Mouse (Mus musculus) ES-E14 (cell line): Measurements from ENCODE around the gene Ube2l6. TPM values are rescaled to one million over a fixed set of nuclear protein-coding genes. Genes with fewer than 3 reads are reported as not detected.
A peak's percentile ranks its signal among the peaks of the same experiment; 100 is the strongest.

Experiments used
- DNase-seq: peaks from one replicate; pipeline ENCODE4 v3.0.0-alpha.2; 2013; ENCODE audit warnings: low read depth, low spot score
- H3K27ac ChIP-seq: 2 replicates; pipeline ENCODE4 v1.5.1; 2012; ENCODE audit warnings: low read depth, mild to moderate bottlenecking, low read length, moderate library complexity, mixed read lengths; ENCODE audit not compliant: poor library complexity, insufficient read depth, severe bottlenecking
- H3K36me3 ChIP-seq: 2 replicates; pipeline ENCODE4 v1.6.1; 2012; ENCODE audit warnings: mild to moderate bottlenecking, low read length, moderate library complexity, mixed read lengths; ENCODE audit not compliant: control insufficient read depth, poor library complexity, insufficient read depth, severe bottlenecking
- H3K4me1 ChIP-seq, 2 experiments: fragments of 150-350 bp in 1 of 2; sonication (generic) in 1 of 2; 2 replicates each; pipeline ENCODE4 v1.6.1; 2012; ENCODE audit warnings: low read length in 2 of 2, mild to moderate bottlenecking in 1 of 2, mixed read lengths in 1 of 2; ENCODE audit not compliant: control insufficient read depth in 2 of 2, insufficient read depth in 2 of 2, poor library complexity in 1 of 2
- H3K4me3 ChIP-seq, 2 experiments: fragments of 150-350 bp in 1 of 2; sonication (generic) in 1 of 2; 2 replicates each; pipeline ENCODE4 v1.5.1; 2012; ENCODE audit warnings: low read length in 2 of 2, low read depth in 1 of 2, mild to moderate bottlenecking in 1 of 2, mixed read lengths in 1 of 2; ENCODE audit not compliant: insufficient read depth in 1 of 2, poor library complexity in 1 of 2, severe bottlenecking in 1 of 2
- H3K9ac ChIP-seq: 2 replicates; pipeline ENCODE4 v1.6.1; 2012; ENCODE audit warnings: low read depth, mild to moderate bottlenecking, low read length, mixed read lengths; ENCODE audit not compliant: poor library complexity, insufficient read depth, severe bottlenecking
- H3K9me3 ChIP-seq: fragments of 150-350 bp; sonication (generic); 2 replicates; pipeline ENCODE4 v1.6.1; 2012; ENCODE audit warnings: low read depth, mild to moderate bottlenecking, low read length; ENCODE audit not compliant: control insufficient read depth, insufficient read depth
- CHD2 ChIP-seq: IDR thresholded peaks from 2 replicates; pipeline ENCODE4 v1.6.1; 2014; ENCODE audit warnings: mild to moderate bottlenecking, low read depth, low read length, inconsistent platforms
- HCFC1 ChIP-seq: IDR thresholded peaks from 2 replicates; pipeline ENCODE4 v1.6.1; 2012; ENCODE audit warnings: low read length, inconsistent platforms, borderline replicate concordance; ENCODE audit not compliant: insufficient read depth
- MAFK ChIP-seq: IDR thresholded peaks from 2 replicates; pipeline ENCODE4 v1.6.1; 2014; ENCODE audit warnings: mild to moderate bottlenecking, low read depth, low read length, inconsistent platforms; ENCODE audit not compliant: insufficient read depth
- ZC3H11A ChIP-seq: IDR thresholded peaks from 2 replicates; pipeline ENCODE4 v1.6.1; 2012; ENCODE audit warnings: low read depth, mild to moderate bottlenecking, inconsistent platforms, low read length, borderline replicate concordance
- ZNF384 ChIP-seq: IDR thresholded peaks from 2 replicates; pipeline ENCODE4 v1.6.1; 2012; ENCODE audit warnings: low read depth, low read length, inconsistent platforms
- in situ Hi-C, 2 experiments: fragments of 600-800 bp; cut with MboI; formaldehyde crosslinking; loops; one replicate each; pipeline ENCODE4 v1.15.1; 2025; ENCODE audit warnings: low sequenced_read_pairs in 2 of 2, inconsistent platforms in 1 of 2; ENCODE audit not compliant: unreplicated experiment in 2 of 2
- total RNA-seq: library from RNA; depleted of rRNA; stranded (reverse); fragments of 300-350 nt; gene quantifications from 2 replicates; pipeline ENCODE4 v1.2.3, GENCODE M21; 2012

The Ube2l6 gene
- total RNA-seq, 1 experiment: 1.9 TPM

DNA sequence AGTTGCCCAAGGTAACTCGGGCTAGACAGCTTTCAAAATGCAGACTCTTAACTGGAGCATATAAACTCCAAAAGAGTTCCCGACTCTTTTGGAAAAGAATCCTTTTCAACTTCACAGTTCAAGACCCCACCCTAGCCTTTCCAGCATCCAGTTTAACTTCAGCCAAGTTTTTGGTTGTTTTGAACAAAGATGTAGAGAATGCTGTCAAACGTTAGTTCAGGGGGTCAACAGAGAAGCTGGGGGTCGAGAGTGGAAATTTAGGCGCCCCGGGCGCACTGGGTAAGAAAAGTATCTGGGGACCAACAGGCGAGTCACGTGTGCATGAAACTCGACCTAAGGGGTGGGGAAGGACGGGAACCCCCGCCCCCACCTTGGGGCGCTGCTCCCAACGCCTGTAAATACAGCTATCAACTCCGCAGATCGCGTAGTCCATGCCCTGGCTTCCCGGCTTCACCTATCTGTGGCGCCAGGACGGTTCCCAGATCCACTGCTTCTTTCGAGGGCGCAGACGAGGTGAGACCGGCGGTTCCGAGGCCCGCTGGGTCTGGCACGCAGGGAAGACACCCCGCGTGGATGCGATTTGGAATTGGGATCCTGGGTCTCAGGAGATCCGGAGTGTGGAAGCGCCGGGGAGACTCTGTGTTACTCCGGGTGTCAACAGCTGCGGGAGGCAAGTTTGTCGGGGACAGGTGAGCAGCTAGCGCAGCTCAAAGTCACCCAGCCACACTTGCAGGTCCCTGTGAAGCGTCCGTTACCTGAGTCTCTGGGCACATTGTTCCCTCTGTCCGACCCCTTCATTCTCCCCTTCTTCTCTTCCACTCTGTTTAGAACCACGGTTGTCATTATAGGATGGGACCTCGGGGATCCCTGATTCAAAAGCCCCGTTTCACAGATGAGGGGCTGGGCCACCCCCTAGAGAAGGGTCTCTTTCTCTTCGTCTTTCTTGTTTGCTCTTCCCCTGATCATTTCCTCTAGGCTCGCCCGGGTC lies 40.7 kb downstream of the Ube2l6 start:
- DNase-seq: no peak
- peaks cover 18 to 19% of the 10 kb centered on the region in 2 experiments; a peak in 3 of 4 replicates for H3K4me1 ChIP-seq
- H3K27ac ChIP-seq: no peak overlapping the region
- in situ Hi-C loops: no loop called here
- H3K9ac ChIP-seq: peak overlapping the region; percentile 81
- H3K36me3 ChIP-seq: no peaks in the 10 kb centered on the region
- peak overlapping the region; percentile 78 to 87 for H3K4me3 ChIP-seq
- no peak for TF ChIP-seq CHD2
- TF ChIP-seq MAFK: no peak
- no peak for TF ChIP-seq ZC3H11A
- no peak for TF ChIP-seq ZNF384
- no peak for TF ChIP-seq HCFC1
- no peaks in the 10 kb centered on the region for H3K9me3 ChIP-seq

DNA sequence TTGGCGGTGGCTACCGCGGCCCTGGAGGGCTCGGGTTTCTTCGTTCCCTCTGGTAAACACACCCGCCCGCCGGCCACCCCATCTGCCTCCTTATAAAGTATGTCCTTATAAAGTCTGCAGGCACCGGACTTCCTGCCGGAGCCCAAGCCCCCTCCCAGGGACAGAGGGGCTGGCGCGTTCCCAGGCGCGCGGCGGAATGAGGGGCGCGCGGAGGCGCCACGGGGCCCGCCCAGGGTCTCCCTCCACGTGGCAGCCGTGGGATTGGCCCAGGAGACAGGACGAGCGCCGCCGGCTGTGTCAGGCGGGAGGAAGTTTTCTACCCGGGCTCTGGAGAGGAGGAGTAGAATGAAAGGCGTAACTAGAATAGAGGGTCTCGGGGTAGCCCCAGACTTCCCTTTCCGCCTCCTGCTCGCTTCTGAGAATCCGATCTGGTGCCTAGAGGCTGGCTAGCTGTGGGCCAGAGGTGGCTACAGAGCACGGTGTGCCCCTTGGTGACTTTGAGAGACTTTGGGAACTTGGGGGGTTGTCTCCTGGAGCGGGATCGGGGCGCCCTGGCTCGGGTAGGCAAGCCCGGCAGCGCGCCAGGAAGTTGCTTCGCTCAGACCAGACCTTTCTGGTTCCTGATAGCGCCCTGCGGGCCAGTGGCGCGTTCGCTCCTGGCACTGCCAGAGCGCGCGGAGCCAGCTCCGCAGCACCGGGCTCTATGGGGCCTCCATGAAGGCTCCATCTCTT lies 41.6 kb downstream of the Ube2l6 start:
- no peak for DNase-seq
- H3K9me3 ChIP-seq: no peaks in the 10 kb centered on the region
- no peaks in the 10 kb centered on the region for H3K36me3 ChIP-seq
- TF ChIP-seq HCFC1 (no peak), MAFK (no peak), ZNF384 (no peak), CHD2 (no peak)
- in situ Hi-C loops: no loop called here
- H3K27ac ChIP-seq: no peak overlapping the region
- H3K4me1 ChIP-seq: peaks cover 18 to 19% of the 10 kb centered on the region in 2 experiments; a peak in 3 of 4 replicates
- H3K4me3 ChIP-seq: peak overlapping the region; percentile 78 to 87
- H3K9ac ChIP-seq: peak overlapping the region; percentile 81

DNA sequence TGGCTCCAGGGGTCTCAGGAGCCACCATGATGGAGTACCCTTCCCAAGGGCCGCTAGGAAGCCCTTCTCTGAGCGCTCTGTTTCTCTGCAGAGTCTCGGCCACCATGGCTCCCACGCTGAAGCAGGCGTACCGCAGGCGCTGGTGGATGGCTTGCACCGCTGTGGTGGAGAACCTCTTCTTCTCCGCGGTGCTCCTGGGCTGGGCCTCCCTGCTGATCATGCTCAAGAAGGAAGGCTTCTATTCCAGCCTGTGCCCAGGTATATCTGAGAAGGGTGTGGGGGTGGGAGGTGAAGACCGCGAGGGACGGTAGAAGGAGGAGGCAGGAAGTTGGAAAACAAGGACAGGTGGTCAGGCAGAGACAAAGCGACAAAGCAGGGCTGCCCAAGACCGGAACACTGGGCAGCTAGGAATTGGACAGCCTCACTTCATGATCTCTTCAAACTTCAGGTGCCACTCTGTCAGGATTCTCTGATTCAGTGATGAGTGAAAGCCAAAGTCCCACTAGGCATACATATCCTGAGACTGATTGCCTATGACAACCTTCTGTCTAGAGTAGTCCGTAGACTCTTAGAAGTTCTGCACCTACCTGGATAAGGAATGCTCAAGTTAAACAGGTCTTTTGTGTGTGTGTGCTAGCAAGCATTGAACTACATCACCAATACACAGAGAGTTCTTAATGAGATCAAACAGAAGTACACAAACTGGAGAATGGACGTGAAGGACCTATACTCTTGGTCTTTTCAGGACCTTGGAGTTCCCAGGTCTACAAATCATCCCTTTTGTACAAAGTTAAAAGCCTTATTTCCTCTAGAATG lies 42.3 kb downstream of the Ube2l6 start:
- DNase-seq: no peak
- in situ Hi-C loops: no loop called here
- peaks cover 18 to 19% of the 10 kb centered on the region in 2 experiments; a peak in 3 of 4 replicates for H3K4me1 ChIP-seq

GRCm38 (mm10) chr2:84841905-84842304 lies 43.3 kb downstream of the Ube2l6 start:
- DNase-seq: no peak
- no peak overlapping the region for H3K27ac ChIP-seq
- no peaks in the 10 kb centered on the region for H3K36me3 ChIP-seq
- no peaks in the 10 kb centered on the region for H3K9me3 ChIP-seq
- H3K4me3 ChIP-seq: no peak overlapping the region
- H3K9ac ChIP-seq: no peak overlapping the region
- peaks cover 15 to 18% of the 10 kb centered on the region in 2 experiments; a peak in 3 of 4 replicates for H3K4me1 ChIP-seq
- in situ Hi-C loops: no loop called here
- no peak for TF ChIP-seq ZNF384
- TF ChIP-seq MAFK: no peak
- no peak for TF ChIP-seq CHD2
- no peak for TF ChIP-seq ZC3H11A
- no peak for TF ChIP-seq HCFC1

More for the DNA sequence above, 42.3 kb downstream of the Ube2l6 start:
- H3K9ac ChIP-seq: peak overlapping the region; percentile 81
- no peaks in the 10 kb centered on the region for H3K36me3 ChIP-seq
- TF ChIP-seq MAFK (no peak), CHD2 (no peak), HCFC1 (no peak), ZNF384 (no peak), ZC3H11A (no peak)
- peak overlapping the region; percentile 78 to 87 for H3K4me3 ChIP-seq
- H3K9me3 ChIP-seq: no peaks in the 10 kb centered on the region
- no peak overlapping the region for H3K27ac ChIP-seq
